Mouse (Mus musculus): ENCODE data around the gene Cox10. TPM values are rescaled to one million over a fixed set of nuclear protein-coding genes. Genes with fewer than 3 reads are reported as not detected.

Cox10 gene
- polyA plus RNA-seq, 1 experiment, result 21.6 TPM

DNA sequence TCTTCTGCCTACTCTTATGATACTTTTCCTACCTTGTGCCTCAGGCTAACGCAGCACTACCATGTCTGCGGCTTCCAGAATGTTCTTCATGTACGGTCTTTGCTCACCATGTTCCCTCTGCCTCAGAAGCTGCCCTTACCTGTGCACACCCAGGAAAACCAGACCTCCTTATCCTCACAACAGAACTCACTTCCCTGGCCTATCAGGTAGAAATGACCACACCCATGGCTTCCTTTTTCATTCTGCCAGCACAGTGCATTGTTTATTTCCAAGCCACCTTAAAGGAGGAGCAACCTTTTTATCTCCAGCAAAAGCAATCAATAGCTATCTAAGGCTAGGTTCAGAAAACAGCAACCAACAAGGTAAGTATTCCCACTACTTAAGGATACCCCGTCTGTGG lies 43.6 kb downstream of the Cox10 start:
- Histone ChIP-seq H3K4me3 (ENCODE audit: insufficient read depth, poor library complexity, severe bottlenecking) (no peak overlapping the region), H3K27me3 (ENCODE audit: control insufficient read depth, insufficient read depth, insufficient read length) (no peaks in the 10 kb centered on the region), H3K36me3 (ENCODE audit: control insufficient read depth, insufficient read depth) (no peaks in the 10 kb centered on the region), H3K79me2 (ENCODE audit: control insufficient read depth, insufficient read depth) (no peaks in the 10 kb centered on the region), H3K79me3 (ENCODE audit: low read depth) (peaks cover 3% of the 10 kb centered on the region), H3ac (ENCODE audit: control insufficient read depth, insufficient read length, low read depth) (no peak overlapping the region)
- TF ChIP-seq MYOD1 (IDR thresholded peaks at IDR 0.05; ENCODE audit: control insufficient read depth, insufficient read length, low read depth) (no peak), CEBPB (IDR thresholded peaks at IDR 0.05; ENCODE audit: low read depth) (no peak), USF1 (IDR thresholded peaks at IDR 0.05; ENCODE audit: low read depth) (no peak), FOSL1 (IDR thresholded peaks at IDR 0.05; ENCODE audit: insufficient read depth, low read length, poor library complexity, severe bottlenecking) (no peak), CTCF (IDR thresholded peaks at IDR 0.05; ENCODE audit: control insufficient read depth, insufficient read depth, insufficient read length) (no peak), MYOG (IDR thresholded peaks at IDR 0.05; ENCODE audit: control insufficient read depth, extremely low read depth, insufficient read length) (no peak), MAX (IDR thresholded peaks at IDR 0.05) (no peak)

DNA sequence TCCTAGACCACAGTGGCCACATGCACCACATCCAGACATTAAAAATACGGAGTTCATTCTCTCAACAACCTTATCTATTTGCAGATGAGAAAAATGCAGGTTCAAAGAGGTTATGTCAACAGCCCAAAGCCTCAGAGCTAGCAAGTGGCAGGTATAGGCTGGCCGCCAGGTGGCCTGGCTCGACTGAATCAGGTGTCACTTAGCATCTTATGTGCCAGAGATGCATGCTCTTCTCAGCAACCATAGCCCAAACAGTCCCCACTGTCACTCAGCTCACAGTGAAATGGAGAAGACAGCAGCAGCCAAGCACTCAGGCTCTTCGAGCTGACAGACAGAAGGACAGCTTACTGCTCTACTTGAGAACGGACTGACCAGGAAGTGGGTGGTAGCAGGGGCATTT lies 44.6 kb downstream of the Cox10 start:
- TF ChIP-seq CEBPB (IDR thresholded peaks at IDR 0.05; ENCODE audit: low read depth), result no peak
- TF ChIP-seq FOSL1 (IDR thresholded peaks at IDR 0.05; ENCODE audit: insufficient read depth, low read length, poor library complexity, severe bottlenecking), result no peak
- no peak for TF ChIP-seq USF1 (IDR thresholded peaks at IDR 0.05; ENCODE audit: low read depth)
- TF ChIP-seq CTCF (IDR thresholded peaks at IDR 0.05; ENCODE audit: control insufficient read depth, insufficient read depth, insufficient read length), result no peak
- no peak for TF ChIP-seq MYOG (IDR thresholded peaks at IDR 0.05; ENCODE audit: control insufficient read depth, extremely low read depth, insufficient read length)
- TF ChIP-seq MAX (IDR thresholded peaks at IDR 0.05), result no peak
- Histone ChIP-seq H3K4me3 (ENCODE audit: insufficient read depth, poor library complexity, severe bottlenecking) (no peak overlapping the region), H3K36me3 (ENCODE audit: control insufficient read depth, insufficient read depth) (no peaks in the 10 kb centered on the region)

DNA sequence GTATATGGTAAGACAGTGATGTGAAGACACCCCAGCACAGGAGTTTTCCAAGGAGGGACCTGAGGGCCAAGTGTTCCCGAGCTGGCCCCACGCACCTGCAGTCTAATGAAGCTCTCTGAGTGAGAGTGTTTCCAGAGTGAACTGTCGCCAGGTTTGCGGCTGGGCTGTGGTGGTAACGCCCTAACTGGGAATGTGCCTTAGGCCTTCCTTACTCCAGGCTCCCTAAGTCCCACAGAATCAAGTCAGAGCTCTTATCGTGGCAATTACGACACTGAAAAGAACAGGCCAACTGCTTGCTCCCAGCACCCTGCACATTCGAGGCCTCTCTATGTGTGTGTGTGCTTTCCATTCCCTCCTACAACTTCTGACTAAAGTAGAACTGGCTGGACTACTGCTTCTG lies 51.8 kb downstream of the Cox10 start:
- no peak overlapping the region for H3K4me3 ChIP-seq (ENCODE audit: insufficient read depth, poor library complexity, severe bottlenecking)
- no peak overlapping the region for H3ac ChIP-seq (ENCODE audit: control insufficient read depth, insufficient read length, low read depth)
- no peaks in the 10 kb centered on the region for H3K36me3 ChIP-seq (ENCODE audit: control insufficient read depth, insufficient read depth)
- peaks cover 2% of the 10 kb centered on the region for H3K79me3 ChIP-seq (ENCODE audit: low read depth)
- no peaks in the 10 kb centered on the region for H3K27me3 ChIP-seq (ENCODE audit: control insufficient read depth, insufficient read depth, insufficient read length)
- H3K79me2 ChIP-seq (ENCODE audit: control insufficient read depth, insufficient read depth), result peaks cover 6% of the 10 kb centered on the region
- TF ChIP-seq MYOD1 (IDR thresholded peaks at IDR 0.05; ENCODE audit: control insufficient read depth, insufficient read length, low read depth), result no peak

More for the DNA sequence above, 44.6 kb downstream of the Cox10 start:
- Histone ChIP-seq H3K79me3 (ENCODE audit: low read depth) (peaks cover 3% of the 10 kb centered on the region), H3ac (ENCODE audit: control insufficient read depth, insufficient read length, low read depth) (no peak overlapping the region), H3K79me2 (ENCODE audit: control insufficient read depth, insufficient read depth) (no peaks in the 10 kb centered on the region), H3K27me3 (ENCODE audit: control insufficient read depth, insufficient read depth, insufficient read length) (no peaks in the 10 kb centered on the region)

DNA sequence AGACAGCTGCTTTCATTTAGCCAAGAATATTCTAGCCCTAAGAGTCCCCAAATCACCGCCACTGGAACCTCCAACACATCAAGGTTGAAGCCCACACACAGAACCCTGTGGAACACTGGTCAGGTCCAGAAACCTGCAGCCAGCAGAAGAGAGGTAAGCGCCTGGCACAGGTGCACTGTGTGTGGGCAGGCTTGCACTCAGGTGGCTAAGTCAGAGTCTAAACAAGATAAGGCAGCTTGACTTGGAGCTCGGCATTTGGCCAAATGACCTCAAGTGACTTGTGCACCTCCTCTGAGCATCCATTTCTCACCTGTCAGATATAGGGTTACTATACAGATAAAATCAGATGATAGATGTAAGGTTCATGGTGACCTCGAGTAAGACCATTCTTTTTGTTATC lies 53.4 kb downstream of the Cox10 start:
- H3ac ChIP-seq (ENCODE audit: control insufficient read depth, insufficient read length, low read depth), result no peak overlapping the region
- TF ChIP-seq CEBPB (IDR thresholded peaks at IDR 0.05; ENCODE audit: low read depth) (no peak), MYOD1 (IDR thresholded peaks at IDR 0.05; ENCODE audit: control insufficient read depth, insufficient read length, low read depth) (no peak), USF1 (IDR thresholded peaks at IDR 0.05; ENCODE audit: low read depth) (no peak), MYOG (IDR thresholded peaks at IDR 0.05; ENCODE audit: control insufficient read depth, extremely low read depth, insufficient read length) (no peak), MAX (IDR thresholded peaks at IDR 0.05) (no peak), FOSL1 (IDR thresholded peaks at IDR 0.05; ENCODE audit: insufficient read depth, low read length, poor library complexity, severe bottlenecking) (no peak), CTCF (IDR thresholded peaks at IDR 0.05; ENCODE audit: control insufficient read depth, insufficient read depth, insufficient read length) (no peak)
- no peaks in the 10 kb centered on the region for H3K36me3 ChIP-seq (ENCODE audit: control insufficient read depth, insufficient read depth)
- H3K4me3 ChIP-seq (ENCODE audit: insufficient read depth, poor library complexity, severe bottlenecking), result no peak overlapping the region
- H3K79me2 ChIP-seq (ENCODE audit: control insufficient read depth, insufficient read depth), result peaks cover 6% of the 10 kb centered on the region
- H3K79me3 ChIP-seq (ENCODE audit: low read depth), result peaks cover 4% of the 10 kb centered on the region
- no peaks in the 10 kb centered on the region for H3K27me3 ChIP-seq (ENCODE audit: control insufficient read depth, insufficient read depth, insufficient read length)

DNA sequence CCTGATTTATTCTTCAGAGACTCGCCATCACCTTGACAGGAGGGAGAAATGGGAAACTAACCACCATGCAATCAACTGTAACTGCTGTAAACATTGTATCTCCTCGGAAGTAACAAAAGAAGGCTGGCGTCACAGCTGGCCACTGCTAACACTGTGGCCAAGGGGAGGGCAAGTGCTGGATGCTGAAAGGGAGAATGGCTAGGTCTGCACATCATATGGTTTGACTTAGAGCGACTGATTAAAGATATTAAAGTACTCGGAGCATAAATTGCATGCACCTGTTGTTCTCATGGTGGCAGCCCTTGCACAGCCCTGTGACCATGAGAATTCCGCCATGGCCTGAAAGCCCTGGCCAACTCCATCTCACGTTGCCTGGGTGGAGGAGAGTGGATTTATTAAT lies 54.7 kb downstream of the Cox10 start:
- H3K4me3 ChIP-seq (ENCODE audit: insufficient read depth, poor library complexity, severe bottlenecking), result no peak overlapping the region
- no peak for TF ChIP-seq MYOG (IDR thresholded peaks at IDR 0.05; ENCODE audit: control insufficient read depth, extremely low read depth, insufficient read length)
- no peak for TF ChIP-seq MYOD1 (IDR thresholded peaks at IDR 0.05; ENCODE audit: control insufficient read depth, insufficient read length, low read depth)
- no peak for TF ChIP-seq CTCF (IDR thresholded peaks at IDR 0.05; ENCODE audit: control insufficient read depth, insufficient read depth, insufficient read length)
- TF ChIP-seq CEBPB (IDR thresholded peaks at IDR 0.05; ENCODE audit: low read depth), result no peak
- no peak for TF ChIP-seq MAX (IDR thresholded peaks at IDR 0.05)
- TF ChIP-seq FOSL1 (IDR thresholded peaks at IDR 0.05; ENCODE audit: insufficient read depth, low read length, poor library complexity, severe bottlenecking), result no peak
- no peak for TF ChIP-seq USF1 (IDR thresholded peaks at IDR 0.05; ENCODE audit: low read depth)
- H3K79me2 ChIP-seq (ENCODE audit: control insufficient read depth, insufficient read depth), result peaks cover 6% of the 10 kb centered on the region
- H3K36me3 ChIP-seq (ENCODE audit: control insufficient read depth, insufficient read depth), result no peaks in the 10 kb centered on the region
- no peaks in the 10 kb centered on the region for H3K27me3 ChIP-seq (ENCODE audit: control insufficient read depth, insufficient read depth, insufficient read length)
- no peak overlapping the region for H3ac ChIP-seq (ENCODE audit: control insufficient read depth, insufficient read length, low read depth)
- H3K79me3 ChIP-seq (ENCODE audit: low read depth), result peaks cover 4% of the 10 kb centered on the region

DNA sequence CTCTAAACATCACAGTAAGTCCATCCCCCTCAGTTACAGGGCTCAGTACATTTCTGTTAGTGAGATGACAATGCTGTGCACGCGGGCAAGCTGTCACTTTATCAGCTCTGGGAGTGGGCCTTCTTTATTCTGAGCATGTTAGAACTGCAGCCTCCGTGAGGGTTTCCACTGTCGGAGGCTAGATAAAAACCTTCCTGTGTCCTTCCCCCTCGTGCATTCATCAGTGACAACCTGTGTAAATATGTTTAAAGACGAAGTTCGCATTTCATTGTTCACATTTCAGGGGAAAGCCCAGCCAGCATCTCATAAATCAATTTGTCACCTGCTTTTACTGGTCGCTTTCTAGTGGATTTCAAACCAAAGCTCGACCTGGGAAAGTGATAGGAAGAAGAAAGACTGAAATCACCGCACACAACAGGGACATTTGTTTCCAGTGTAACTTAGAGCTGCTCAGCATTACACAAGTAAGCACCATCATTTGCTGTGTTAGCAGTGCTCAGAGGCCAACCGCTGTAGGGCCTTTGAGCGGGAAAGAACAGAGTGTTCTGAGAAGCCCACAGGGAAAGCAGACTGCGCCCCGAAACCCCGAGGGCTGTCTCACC lies 55.8 kb downstream of the Cox10 start:
- H3K4me3 ChIP-seq (ENCODE audit: insufficient read depth, poor library complexity, severe bottlenecking), result no peak overlapping the region
- TF ChIP-seq USF1 (IDR thresholded peaks at IDR 0.05; ENCODE audit: low read depth) (no peak), CEBPB (IDR thresholded peaks at IDR 0.05; ENCODE audit: low read depth) (no peak), CTCF (IDR thresholded peaks at IDR 0.05; ENCODE audit: control insufficient read depth, insufficient read depth, insufficient read length) (no peak), MYOG (IDR thresholded peaks at IDR 0.05; ENCODE audit: control insufficient read depth, extremely low read depth, insufficient read length) (no peak), FOSL1 (IDR thresholded peaks at IDR 0.05; ENCODE audit: insufficient read depth, low read length, poor library complexity, severe bottlenecking) (no peak), MAX (IDR thresholded peaks at IDR 0.05) (no peak), MYOD1 (IDR thresholded peaks at IDR 0.05; ENCODE audit: control insufficient read depth, insufficient read length, low read depth) (no peak)
- peaks cover 4% of the 10 kb centered on the region for H3K79me3 ChIP-seq (ENCODE audit: low read depth)
- H3ac ChIP-seq (ENCODE audit: control insufficient read depth, insufficient read length, low read depth), result no peak overlapping the region
- no peaks in the 10 kb centered on the region for H3K36me3 ChIP-seq (ENCODE audit: control insufficient read depth, insufficient read depth)
- H3K27me3 ChIP-seq (ENCODE audit: control insufficient read depth, insufficient read depth, insufficient read length), result no peaks in the 10 kb centered on the region
- H3K79me2 ChIP-seq (ENCODE audit: control insufficient read depth, insufficient read depth), result peaks cover 6% of the 10 kb centered on the region
